Mouse (Mus musculus) cerebellum, adult 2 months (tissue): ENCODE results near the gene Lcmt2. TPM values are rescaled to one million over a fixed set of nuclear protein-coding genes. Genes with fewer than 3 reads are reported as not detected.

Experiments used
- DNase-seq, 2 experiments: peaks; one replicate each; pipeline ENCODE4 v3.0.0; 2021
- H3K27ac ChIP-seq: fragments of 200-500 bp; 2 replicates; pipeline ENCODE4 v1.5.1; 2012; ENCODE audit warnings: low read length, control low read depth, inconsistent platforms; ENCODE audit not compliant: insufficient read depth
- H3K27me3 ChIP-seq: fragments of 200-500 bp; 2 replicates; pipeline ENCODE4 v1.6.1; 2012; ENCODE audit warnings: inconsistent platforms, mild to moderate bottlenecking, low read length, moderate library complexity; ENCODE audit not compliant: control insufficient read depth, insufficient read depth
- H3K4me1 ChIP-seq: fragments of 200-500 bp; 2 replicates; pipeline ENCODE4 v1.6.1; 2011; ENCODE audit warnings: low read length; ENCODE audit not compliant: control insufficient read depth, insufficient read depth
- H3K4me3 ChIP-seq: fragments of 200-500 bp; replicated peaks from 2 replicates; pipeline ENCODE3; 2011; ENCODE audit warnings: mild to moderate bottlenecking, low read depth, low read length, control low read depth; ENCODE audit not compliant: insufficient read depth
- CTCF ChIP-seq: fragments of 200-500 bp; IDR thresholded peaks from 2 replicates; pipeline ENCODE4 v1.5.1; 2011; ENCODE audit warnings: low read depth, mild to moderate bottlenecking, control low read depth, low read length, moderate library complexity, borderline replicate concordance; ENCODE audit not compliant: insufficient read depth
- POLR2A ChIP-seq: fragments of 200-500 bp; IDR thresholded peaks from 2 replicates; pipeline ENCODE4 v1.6.1; 2011; ENCODE audit warnings: low read length, control low read depth, borderline replicate concordance; ENCODE audit not compliant: insufficient read depth
- WGBS: fragments of 180-500 bp; shearing (Covaris S2); methylation state at CpG from one replicate; pipeline ENCODE4 v1.1.7; 2018; 5-methylcytosine and 5-hydroxymethylcytosine counted together
- polyA plus RNA-seq: library from polyadenylated mRNA; depleted of rRNA; stranded (reverse); fragments of >200 nt; gene quantifications from 2 replicates; pipeline ENCODE4 v1.2.3, GENCODE M21; 2012

Lcmt2 gene
- polyA plus RNA-seq, 1 experiment = 9.2 TPM

DNA sequence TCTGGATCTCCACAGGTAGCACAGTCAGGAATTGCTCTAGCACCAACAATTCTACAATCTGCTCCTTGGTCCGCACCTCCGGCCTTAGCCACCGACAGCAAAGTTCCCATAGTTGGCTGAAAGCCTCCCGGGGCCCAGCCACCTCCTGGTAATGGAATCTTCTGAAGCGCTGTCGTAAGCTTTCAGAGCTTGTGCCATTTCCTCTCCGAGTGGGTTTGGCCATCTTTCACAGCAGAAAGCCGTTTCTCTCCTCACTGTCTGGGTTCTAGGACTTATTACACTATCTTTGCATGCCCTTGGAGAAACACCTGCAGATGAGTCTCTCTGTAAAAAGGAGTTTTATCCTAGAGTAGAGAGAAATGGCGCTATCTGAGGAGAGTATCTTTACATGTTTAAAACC lies 29.4 kb upstream of the Lcmt2 start:
- Histone ChIP-seq H3K4me1 (peaks cover 12% of the 10 kb centered on the region), H3K27me3 (no peaks in the 10 kb centered on the region), H3K4me3 (peak overlapping the region; percentile 67), H3K27ac (no peak overlapping the region)
- peak; percentile 35 to 43 for DNase-seq
- TF ChIP-seq CTCF (no peak), POLR2A (no peak)
- WGBS = 1% methylated on average over 9 of the region's 9 CpGs

DNA sequence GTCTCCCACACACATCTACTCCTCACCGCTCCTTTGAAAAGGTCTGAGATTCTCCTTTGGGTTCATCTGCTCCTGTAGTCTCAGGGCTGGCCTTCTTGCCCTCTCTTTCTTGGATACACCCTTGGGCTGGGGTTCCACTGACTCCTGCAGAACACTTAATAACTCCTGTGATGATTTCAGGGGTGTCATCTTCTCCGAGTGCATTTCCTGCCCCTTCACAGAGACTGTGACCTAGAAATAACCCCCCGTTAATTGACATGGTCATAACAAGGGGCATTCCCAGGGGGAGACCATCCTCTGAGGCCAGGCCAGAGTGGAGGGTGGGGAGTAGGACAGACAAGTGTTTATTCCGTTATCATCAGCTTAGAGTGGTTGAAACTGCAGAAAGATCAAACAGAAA lies 28.7 kb upstream of the Lcmt2 start:
- Histone ChIP-seq H3K27me3 (no peaks in the 10 kb centered on the region), H3K27ac (no peak overlapping the region), H3K4me1 (peaks cover 12% of the 10 kb centered on the region), H3K4me3 (peak overlapping the region; percentile 46)
- 44% methylated on average over 4 of the region's 4 CpGs for WGBS
- TF ChIP-seq CTCF (no peak), POLR2A (no peak)
- DNase-seq = no peak

DNA sequence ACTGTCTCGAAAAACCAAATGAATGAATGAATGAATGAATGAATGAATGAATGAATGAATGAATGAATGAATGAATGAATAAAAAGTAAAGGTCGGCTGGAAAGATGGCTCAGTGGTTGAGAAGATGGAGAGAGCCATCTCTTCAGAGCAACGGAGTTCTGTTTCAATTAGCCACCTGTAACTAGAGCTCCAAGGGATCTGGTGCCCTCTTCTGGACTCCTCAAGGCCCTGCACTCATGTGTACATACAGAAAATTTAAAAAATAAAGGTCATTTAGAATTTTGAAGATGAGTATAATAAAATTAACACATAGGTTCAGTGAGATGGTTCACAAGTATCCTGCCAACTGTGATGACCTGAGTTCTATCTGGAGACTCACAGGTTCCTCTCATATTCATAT lies 12.6 kb upstream of the Lcmt2 start:
- Histone ChIP-seq H3K4me1 (no peaks in the 10 kb centered on the region), H3K4me3 (no peak overlapping the region), H3K27ac (no peak overlapping the region), H3K27me3 (no peaks in the 10 kb centered on the region)
- TF ChIP-seq CTCF (no peak), POLR2A (no peak)
- WGBS = 83% methylated on average over 3 of the region's 3 CpGs
- no peak for DNase-seq

DNA sequence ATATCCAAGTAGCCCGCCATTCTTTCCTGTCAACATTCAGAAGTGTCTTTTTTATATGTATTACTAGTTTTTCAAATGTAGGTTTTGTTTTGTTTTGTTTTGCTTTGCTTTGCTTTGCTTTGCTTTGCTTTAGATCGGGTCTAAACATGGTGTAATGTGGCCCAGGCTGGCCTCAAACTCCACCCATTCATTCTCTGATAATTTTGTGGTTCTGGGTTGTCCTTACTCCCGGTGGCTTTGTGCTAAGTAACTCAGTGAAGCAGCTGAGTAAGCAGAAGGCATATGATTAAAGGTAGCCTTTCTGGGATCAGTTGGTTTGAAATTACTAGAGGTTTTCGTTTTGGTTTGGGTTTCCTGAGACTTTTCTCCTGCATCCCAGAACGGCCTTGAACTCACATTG lies 9.2 kb upstream of the Lcmt2 start:
- TF ChIP-seq CTCF (no peak), POLR2A (no peak)
- Histone ChIP-seq H3K27me3 (no peaks in the 10 kb centered on the region), H3K4me3 (no peak overlapping the region), H3K4me1 (no peaks in the 10 kb centered on the region), H3K27ac (no peak overlapping the region)
- 87% methylated on average over 5 of the region's 5 CpGs for WGBS
- DNase-seq = no peak

DNA sequence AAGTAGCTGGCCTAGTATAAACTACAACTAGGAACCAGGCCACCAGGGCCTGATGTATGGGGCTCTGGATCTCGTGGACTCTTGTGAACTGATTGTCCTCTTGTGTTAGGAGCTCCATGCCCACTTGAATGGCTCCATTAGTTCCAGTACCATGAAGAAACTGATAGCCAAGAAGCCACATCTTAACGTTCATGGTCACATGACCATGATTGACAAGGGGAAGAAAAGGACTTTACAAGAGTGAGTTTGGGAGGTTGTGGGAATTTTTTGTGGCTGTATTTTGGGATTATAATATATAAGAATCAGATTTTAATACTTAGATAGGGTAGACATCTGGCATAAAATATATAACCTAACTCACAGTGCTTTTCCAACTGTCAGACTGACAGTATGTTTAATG lies 2.0 kb upstream of the Lcmt2 start:
- H3K27me3 ChIP-seq = no peaks in the 10 kb centered on the region

DNA sequence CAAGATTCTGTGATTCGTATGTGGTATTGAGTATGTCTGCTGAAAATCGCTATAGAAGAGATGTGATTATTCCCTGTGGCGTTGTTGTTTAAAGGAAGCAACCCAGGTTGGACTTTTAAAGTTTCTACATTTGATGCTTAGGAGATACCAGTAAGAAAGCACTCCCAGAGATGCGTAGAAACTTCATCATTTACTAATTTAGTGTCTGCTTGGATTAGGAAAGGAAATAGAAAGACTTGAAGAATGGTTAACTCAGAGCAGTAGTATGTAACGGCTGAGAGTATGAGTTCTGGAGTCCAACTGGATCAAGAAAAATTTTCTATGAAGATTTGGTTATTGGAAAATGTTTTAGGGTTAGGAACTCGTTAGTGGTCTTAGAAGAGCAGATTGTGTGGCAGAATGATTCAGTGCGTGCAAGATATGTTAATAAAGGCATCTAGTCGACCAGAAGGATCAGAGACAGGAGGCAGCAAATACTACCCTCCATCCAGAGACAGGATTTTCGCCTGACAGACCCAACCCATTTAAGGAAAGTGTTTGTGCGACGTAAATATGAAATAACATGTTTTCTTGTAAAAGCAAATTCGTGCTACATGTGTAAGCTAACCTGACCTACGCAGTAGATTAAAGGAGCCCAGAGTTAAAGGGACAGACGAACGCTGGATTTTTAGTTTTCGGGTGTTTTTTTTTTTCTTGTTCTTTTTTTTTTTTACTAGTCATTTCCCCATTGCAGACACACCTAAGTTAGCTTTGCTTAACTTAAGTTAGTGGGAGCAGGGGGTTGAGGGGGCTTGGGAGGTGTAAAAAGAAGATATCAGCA lies 973 bp upstream of the Lcmt2 start:
- H3K4me1 ChIP-seq = no peaks in the 10 kb centered on the region; the same call in 1 of the 2 replicates
- no peak overlapping the region; the same call in 1 of the 2 replicates for H3K27ac ChIP-seq
- no peak for TF ChIP-seq POLR2A
- TF ChIP-seq CTCF = no peak
- WGBS = 43% methylated on average over 16 of the region's 16 CpGs
- peak overlapping the region; percentile 89 for H3K4me3 ChIP-seq
- no peaks in the 10 kb centered on the region for H3K27me3 ChIP-seq
- peak in 1 of 2 experiments; percentile 15 for DNase-seq

More for the DNA sequence above, 2.0 kb upstream of the Lcmt2 start:
- Histone ChIP-seq H3K4me3 (no peak overlapping the region), H3K27ac (no peak overlapping the region), H3K4me1 (no peaks in the 10 kb centered on the region; the same call in 1 of the 2 replicates)
- WGBS = 28% methylated on average over 2 of the region's 2 CpGs
- no peak for TF ChIP-seq POLR2A
- no peak for TF ChIP-seq CTCF
- no peak for DNase-seq

DNA sequence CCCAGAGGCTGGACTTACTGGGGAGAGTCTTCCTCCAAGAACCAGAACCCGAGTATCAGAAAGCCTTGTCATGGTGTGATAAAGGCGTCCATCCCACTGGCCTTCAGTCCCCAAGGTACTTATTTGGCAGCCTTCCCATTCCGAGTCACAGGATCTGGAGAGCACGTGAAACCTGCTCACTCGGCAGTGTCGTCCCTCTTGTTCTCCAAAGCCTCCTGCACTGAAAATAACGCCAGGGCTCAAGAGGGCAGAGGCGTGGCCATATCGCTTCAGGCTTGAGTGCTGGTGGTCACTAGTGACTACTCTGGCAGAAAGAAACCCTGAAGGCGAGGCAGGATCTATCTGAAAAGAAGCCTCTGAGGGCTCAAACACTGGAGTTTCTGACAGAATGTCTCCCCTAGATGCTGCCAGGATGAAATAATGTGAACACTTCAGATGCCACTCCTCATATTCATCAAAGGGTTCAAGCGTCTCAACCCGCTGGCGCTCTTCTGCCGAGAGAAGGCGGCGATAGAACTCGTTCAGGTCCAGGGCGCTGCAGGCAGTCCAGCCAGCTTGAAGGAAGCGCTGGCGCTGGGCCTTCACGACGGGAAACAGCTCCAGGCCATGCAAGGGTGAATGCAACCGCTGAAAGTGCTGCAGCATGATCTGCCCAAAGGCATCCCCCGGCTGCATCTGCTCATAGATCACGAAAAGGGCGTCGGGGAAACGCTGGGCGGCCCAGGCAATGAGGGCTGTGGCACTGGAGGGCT lies 1.0 kb downstream of the Lcmt2 start:
- DNase-seq = peak; percentile 54 to 77
- Histone ChIP-seq H3K27me3 (no peaks in the 10 kb centered on the region), H3K4me1 (no peaks in the 10 kb centered on the region; the same call in 1 of the 2 replicates), H3K27ac (peak overlapping the region; percentile 99), H3K4me3 (peak overlapping the region; percentile 89)
- TF ChIP-seq POLR2A (no peak), CTCF (no peak)
- 2% methylated on average over 29 of the region's 29 CpGs for WGBS

DNA sequence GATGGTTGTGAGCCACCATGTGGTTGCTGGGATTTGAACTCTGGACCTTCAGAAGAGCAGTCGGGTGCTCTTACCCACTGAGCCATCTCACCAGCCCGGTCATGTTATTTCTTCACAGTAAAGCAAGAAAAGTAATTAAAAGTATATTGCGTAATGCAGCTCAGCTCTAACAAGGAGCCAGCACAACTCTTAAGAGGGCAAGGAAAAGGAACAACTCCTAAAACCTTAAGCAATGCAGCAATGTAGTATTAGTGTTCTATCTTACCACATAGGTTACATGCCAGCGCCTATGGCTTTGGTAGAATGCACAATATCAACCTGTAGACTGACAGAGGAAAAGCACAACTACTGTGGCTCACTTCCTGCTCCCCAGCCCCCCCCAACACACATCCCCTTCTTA lies 3.1 kb downstream of the Lcmt2 start:
- no peaks in the 10 kb centered on the region; the same call in 1 of the 2 replicates for H3K4me1 ChIP-seq
- H3K27me3 ChIP-seq = no peaks in the 10 kb centered on the region
- no peak for TF ChIP-seq POLR2A
- TF ChIP-seq CTCF = no peak
- no peak overlapping the region for H3K27ac ChIP-seq
- DNase-seq = no peak
- WGBS = 96% methylated on average over 4 of the region's 4 CpGs
- H3K4me3 ChIP-seq = no peak overlapping the region
